Mouse (Mus musculus): Measurements from ENCODE around the gene Tac2. TPM values are rescaled to one million over a fixed set of nuclear protein-coding genes. Genes with fewer than 3 reads are reported as not detected.

Tac2 gene
- polyA plus RNA-seq, 1 experiment from 2014 or later, result 1.8 TPM

GRCm38 (mm10) chr10:127734434-127734833, 10.2 kb downstream of the Tac2 start:
- Histone ChIP-seq H3K36me3 (ENCODE audit: control insufficient read depth, insufficient read depth, low read length) (no peaks in the 10 kb centered on the region), H3K9me3 (replicated peaks; ENCODE audit: control insufficient read depth, low read length) (peaks cover 4% of the 10 kb centered on the region), H3K4me3 (replicated peaks; ENCODE audit: low read length) (no peak overlapping the region), H3K4me1 (ENCODE audit: control insufficient read depth, insufficient read depth, low read length) (peaks cover 7% of the 10 kb centered on the region; the same call in 1 of the 2 replicates), H3K27ac (ENCODE audit: low read length) (no peak overlapping the region), H3K4me2 (ENCODE audit: low read depth, low read length) (0 out of 2 replicates have a peak overlapping the region, but pooled peaks have one; percentile 5), H3K9ac (ENCODE audit: low read length) (no peak overlapping the region), H3K27me3 (ENCODE audit: control insufficient read depth, insufficient read depth, low read length) (no peaks in the 10 kb centered on the region)
- ATAC-seq (ENCODE audit: insufficient read depth, low FRiP score), result no peak
- 32% methylated on average over 5 of the region's 5 CpGs for WGBS

DNA sequence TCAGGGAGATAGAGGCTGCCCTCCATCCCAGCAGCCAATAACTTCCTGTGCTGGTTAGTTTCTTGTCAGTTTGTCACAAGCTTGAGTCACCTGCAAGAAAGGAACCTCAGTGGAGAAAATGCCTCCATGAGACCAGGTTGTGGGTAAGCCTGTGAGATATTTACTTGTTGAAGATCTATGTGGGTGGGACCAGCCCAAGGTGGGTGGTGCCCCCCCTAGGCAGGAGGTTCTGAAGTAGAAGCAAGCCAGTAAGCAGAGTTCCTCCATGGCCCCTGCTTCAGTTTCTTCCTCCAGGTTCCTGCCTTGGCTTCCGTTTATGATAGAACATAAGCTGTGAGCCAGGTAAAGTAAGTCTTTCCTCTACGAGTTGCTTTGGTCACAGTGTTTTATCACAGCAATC, 12.0 kb downstream of the Tac2 start:
- H3K9me3 ChIP-seq (replicated peaks; ENCODE audit: control insufficient read depth, low read length), result peaks cover 4% of the 10 kb centered on the region
- H3K4me2 ChIP-seq (ENCODE audit: low read depth, low read length), result no peak overlapping the region
- H3K9ac ChIP-seq (ENCODE audit: low read length), result no peak overlapping the region
- H3K27me3 ChIP-seq (ENCODE audit: control insufficient read depth, insufficient read depth, low read length), result no peaks in the 10 kb centered on the region
- no peaks in the 10 kb centered on the region for H3K36me3 ChIP-seq (ENCODE audit: control insufficient read depth, insufficient read depth, low read length)
- H3K27ac ChIP-seq (ENCODE audit: low read length), result no peak overlapping the region
- WGBS, result 70% methylated on average over 2 of the region's 2 CpGs
- H3K4me1 ChIP-seq (ENCODE audit: control insufficient read depth, insufficient read depth, low read length), result peaks cover 10% of the 10 kb centered on the region; the same call in 1 of the 2 replicates
- ATAC-seq (ENCODE audit: insufficient read depth, low FRiP score), result no peak
- H3K4me3 ChIP-seq (replicated peaks; ENCODE audit: low read length), result no peak overlapping the region

DNA sequence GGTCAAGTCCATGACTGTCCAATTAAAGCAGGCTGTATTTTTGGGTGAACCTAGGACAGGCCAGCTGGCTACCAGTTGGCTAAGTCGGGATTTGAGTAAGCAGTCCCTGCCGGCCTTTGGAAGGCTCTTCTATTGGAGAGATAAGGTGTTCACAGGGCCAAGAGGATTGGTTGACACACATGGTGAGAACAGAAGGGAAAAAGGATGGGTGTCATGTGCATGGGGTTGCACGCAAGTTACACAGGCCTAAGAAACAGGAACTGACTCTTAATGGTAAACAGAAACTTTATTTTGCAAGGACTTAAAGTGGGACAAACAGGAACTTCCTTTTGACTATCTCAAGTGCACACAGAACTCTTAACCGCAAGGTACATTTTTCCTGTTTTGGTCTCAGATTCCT, 12.6 kb downstream of the Tac2 start:
- H3K4me2 ChIP-seq (ENCODE audit: low read depth, low read length), result no peak overlapping the region
- no peak overlapping the region for H3K9ac ChIP-seq (ENCODE audit: low read length)
- WGBS, result 68% methylated on average over 4 of the region's 4 CpGs
- peaks cover 9% of the 10 kb centered on the region; the same call in 1 of the 2 replicates for H3K4me1 ChIP-seq (ENCODE audit: control insufficient read depth, insufficient read depth, low read length)
- H3K4me3 ChIP-seq (replicated peaks; ENCODE audit: low read length), result no peak overlapping the region
- no peaks in the 10 kb centered on the region for H3K27me3 ChIP-seq (ENCODE audit: control insufficient read depth, insufficient read depth, low read length)
- no peak for ATAC-seq (ENCODE audit: insufficient read depth, low FRiP score)
- 0 out of 2 replicates have a peak, but pooled peaks cover 5% of the 10 kb centered on the region for H3K36me3 ChIP-seq (ENCODE audit: control insufficient read depth, insufficient read depth, low read length)
- H3K27ac ChIP-seq (ENCODE audit: low read length), result no peak overlapping the region
- H3K9me3 ChIP-seq (replicated peaks; ENCODE audit: control insufficient read depth, low read length), result peaks cover 4% of the 10 kb centered on the region

GRCm38 (mm10) chr10:127737552-127737951, 13.3 kb downstream of the Tac2 start:
- Histone ChIP-seq H3K36me3 (ENCODE audit: control insufficient read depth, insufficient read depth, low read length) (peaks cover 10% of the 10 kb centered on the region; the same call in 1 of the 2 replicates), H3K4me3 (replicated peaks; ENCODE audit: low read length) (no peak overlapping the region), H3K4me2 (ENCODE audit: low read depth, low read length) (no peak overlapping the region), H3K4me1 (ENCODE audit: control insufficient read depth, insufficient read depth, low read length) (peaks cover 9% of the 10 kb centered on the region; the same call in 1 of the 2 replicates), H3K9me3 (replicated peaks; ENCODE audit: control insufficient read depth, low read length) (peaks cover 4% of the 10 kb centered on the region), H3K27ac (ENCODE audit: low read length) (0 out of 2 replicates have a peak overlapping the region, but pooled peaks have one; percentile 3), H3K27me3 (ENCODE audit: control insufficient read depth, insufficient read depth, low read length) (no peaks in the 10 kb centered on the region), H3K9ac (ENCODE audit: low read length) (no peak overlapping the region)
- ATAC-seq (ENCODE audit: insufficient read depth, low FRiP score), result no peak
- 32% methylated on average over 2 of the region's 2 CpGs for WGBS

DNA sequence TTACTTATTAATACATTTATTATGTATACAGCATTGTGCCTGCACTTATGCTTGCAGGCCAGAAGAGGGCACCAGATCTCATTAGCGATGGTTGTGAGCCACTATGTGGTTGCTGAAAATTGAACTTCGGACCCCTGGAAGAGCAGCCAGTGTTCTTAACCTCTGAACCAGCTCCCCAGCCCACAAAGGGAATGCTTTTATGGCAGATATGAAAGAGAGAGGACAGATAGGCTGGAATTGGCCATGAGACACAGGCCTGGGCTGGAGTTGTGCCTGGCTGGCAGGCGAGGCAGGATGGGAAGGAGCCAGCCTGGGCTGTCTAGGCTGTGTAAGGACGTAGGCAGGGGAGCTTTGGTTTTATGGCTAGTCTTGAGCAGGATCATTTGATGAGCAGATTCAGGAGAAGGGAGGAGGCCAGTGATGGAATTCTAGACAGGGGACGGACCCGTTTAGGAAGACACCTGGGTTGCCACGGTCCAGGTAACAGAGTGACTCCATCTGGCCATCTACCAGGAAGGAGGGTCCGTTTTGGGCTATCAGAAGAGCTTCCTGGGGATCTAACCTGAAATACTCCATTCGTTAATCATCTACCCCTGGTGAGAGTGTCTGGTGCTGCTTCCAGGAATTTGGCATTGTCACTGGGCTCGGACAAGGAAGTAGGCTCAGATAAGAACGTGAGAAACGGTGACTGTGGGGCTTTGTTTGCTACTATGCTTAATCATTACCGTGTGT, 14.0 kb downstream of the Tac2 start:
- no peak; the same call in 1 of the 2 replicates for ATAC-seq (ENCODE audit: insufficient read depth, low FRiP score)
- H3K4me1 ChIP-seq (ENCODE audit: control insufficient read depth, insufficient read depth, low read length), result peaks cover 9% of the 10 kb centered on the region; the same call in 1 of the 2 replicates
- H3K27me3 ChIP-seq (ENCODE audit: control insufficient read depth, insufficient read depth, low read length), result no peaks in the 10 kb centered on the region
- H3K4me2 ChIP-seq (ENCODE audit: low read depth, low read length), result peak overlapping the region; percentile 61
- peaks cover 4% of the 10 kb centered on the region for H3K9me3 ChIP-seq (replicated peaks; ENCODE audit: control insufficient read depth, low read length)
- WGBS, result 35% methylated on average over 13 of the region's 13 CpGs
- no peak overlapping the region for H3K27ac ChIP-seq (ENCODE audit: low read length)
- H3K4me3 ChIP-seq (replicated peaks; ENCODE audit: low read length), result no peak overlapping the region; the same call in 1 of the 2 replicates
- H3K36me3 ChIP-seq (ENCODE audit: control insufficient read depth, insufficient read depth, low read length), result peaks cover 18% of the 10 kb centered on the region
- H3K9ac ChIP-seq (ENCODE audit: low read length), result no peak overlapping the region

DNA sequence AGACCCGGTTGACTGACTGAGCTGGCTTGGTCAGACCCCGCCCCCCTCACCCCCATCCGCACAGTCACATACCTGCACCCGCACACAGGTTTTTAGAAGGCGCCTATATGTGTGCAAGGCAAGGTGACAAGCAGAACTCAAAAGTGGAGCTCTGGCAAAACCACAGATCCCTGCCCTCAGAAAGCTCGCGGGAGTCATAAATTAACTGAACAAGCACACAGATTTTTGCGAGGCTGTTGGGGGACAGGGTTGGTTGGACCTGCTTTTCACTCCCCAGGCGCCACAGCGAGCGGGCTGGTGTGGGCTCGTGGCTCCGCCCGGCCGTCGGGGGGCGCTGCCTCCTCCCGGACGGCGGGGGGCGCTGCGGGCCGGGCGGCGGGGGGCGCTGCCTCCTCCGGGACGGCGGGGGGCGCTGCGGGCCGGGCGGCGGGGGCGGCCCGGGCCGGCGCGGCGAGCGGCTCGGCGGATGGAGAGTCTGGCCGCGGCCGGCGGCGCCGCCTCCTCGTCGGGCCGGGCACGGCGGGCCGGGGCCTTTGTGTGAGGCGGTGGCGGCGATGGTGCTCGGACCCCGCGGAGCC, 14.9 kb downstream of the Tac2 start, which contains the start of gene Zbtb39:
Gene Zbtb39, plus strand, starts transcription at position 456 of the 578 bp plus-strand sequence.
- H3K27ac ChIP-seq (ENCODE audit: low read length), result peak within 1 kb of the TSS; percentile 58
- peaks cover 9% of the 10 kb centered on the region; the same call in 1 of the 2 replicates for H3K4me1 ChIP-seq (ENCODE audit: control insufficient read depth, insufficient read depth, low read length)
- under 1% methylated on average over 42 of the region's 61 CpGs for WGBS
- H3K4me3 ChIP-seq (replicated peaks; ENCODE audit: low read length), result peak within 1 kb of the TSS; percentile 79
- peak; percentile 85 for ATAC-seq (ENCODE audit: insufficient read depth, low FRiP score)
- H3K4me2 ChIP-seq (ENCODE audit: low read depth, low read length), result peak within 1 kb of the TSS; percentile 79
- H3K27me3 ChIP-seq (ENCODE audit: control insufficient read depth, insufficient read depth, low read length), result no peaks in the 10 kb centered on the region
- H3K9ac ChIP-seq (ENCODE audit: low read length), result peak within 1 kb of the TSS; percentile 93
- peaks cover 27% of the 10 kb centered on the region for H3K36me3 ChIP-seq (ENCODE audit: control insufficient read depth, insufficient read depth, low read length)
- peaks cover 4% of the 10 kb centered on the region for H3K9me3 ChIP-seq (replicated peaks; ENCODE audit: control insufficient read depth, low read length)

DNA sequence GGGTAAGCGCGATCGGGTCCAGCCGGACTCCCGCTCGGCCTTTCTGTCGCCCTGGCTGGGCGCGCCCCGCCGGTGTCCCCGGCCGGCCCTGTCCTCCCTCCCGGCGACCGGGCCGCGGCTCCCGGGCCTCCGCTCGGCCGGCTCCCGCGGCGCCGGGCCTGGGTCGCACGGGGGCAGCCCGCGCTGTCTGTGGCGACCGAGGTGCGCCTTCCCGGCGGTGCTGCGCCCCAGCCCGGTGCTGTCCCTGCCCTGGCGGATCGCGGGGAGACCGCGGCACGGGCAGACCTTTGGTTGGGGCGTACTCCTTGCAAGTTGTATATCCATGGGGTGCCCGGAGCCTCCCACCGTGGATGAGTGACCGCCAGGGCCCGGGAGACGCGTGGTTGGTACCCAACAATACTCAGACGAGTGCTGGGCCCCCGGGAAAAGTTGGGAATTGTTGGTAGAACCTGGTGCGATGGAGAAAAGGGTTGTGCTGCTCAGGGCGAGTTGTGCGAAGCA, 15.4 kb downstream of the Tac2 start:
- H3K27ac ChIP-seq (ENCODE audit: low read length), result peak overlapping the region; percentile 58; the same call in 1 of the 2 replicates
- H3K27me3 ChIP-seq (ENCODE audit: control insufficient read depth, insufficient read depth, low read length), result no peaks in the 10 kb centered on the region
- WGBS, result under 1% methylated on average over 54 of the region's 55 CpGs
- peaks cover 4% of the 10 kb centered on the region for H3K9me3 ChIP-seq (replicated peaks; ENCODE audit: control insufficient read depth, low read length)
- peak overlapping the region; percentile 93 for H3K9ac ChIP-seq (ENCODE audit: low read length)
- ATAC-seq (ENCODE audit: insufficient read depth, low FRiP score), result peak; percentile 49
- peak overlapping the region; percentile 79 for H3K4me2 ChIP-seq (ENCODE audit: low read depth, low read length)
- peak overlapping the region; percentile 79 for H3K4me3 ChIP-seq (replicated peaks; ENCODE audit: low read length)
- peaks cover 9% of the 10 kb centered on the region; the same call in 1 of the 2 replicates for H3K4me1 ChIP-seq (ENCODE audit: control insufficient read depth, insufficient read depth, low read length)
- H3K36me3 ChIP-seq (ENCODE audit: control insufficient read depth, insufficient read depth, low read length), result peaks cover 30% of the 10 kb centered on the region

DNA sequence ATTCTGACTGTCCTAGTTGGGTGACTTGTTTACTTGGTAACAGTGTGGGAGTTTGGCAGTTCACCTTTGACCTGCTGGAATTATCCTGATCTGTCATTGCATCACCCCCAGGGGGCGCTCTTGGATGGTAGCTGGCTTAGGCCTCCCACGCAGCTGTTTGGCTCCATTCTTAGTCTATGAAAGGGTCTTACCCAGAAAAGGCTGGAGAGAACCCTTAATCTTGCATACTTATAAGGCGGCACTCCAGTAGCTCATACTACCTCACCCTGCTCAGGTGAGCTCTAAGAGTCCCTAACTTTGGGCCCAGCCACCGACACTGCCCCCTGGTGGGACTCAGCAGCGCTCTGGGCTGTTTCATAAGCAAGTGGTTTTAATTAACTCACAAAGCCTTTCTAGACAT, 20.4 kb downstream of the Tac2 start:
- Histone ChIP-seq H3K9me3 (replicated peaks; ENCODE audit: control insufficient read depth, low read length) (no peaks in the 10 kb centered on the region), H3K9ac (ENCODE audit: low read length) (no peak overlapping the region), H3K4me3 (replicated peaks; ENCODE audit: low read length) (no peak overlapping the region), H3K27ac (ENCODE audit: low read length) (no peak overlapping the region), H3K4me2 (ENCODE audit: low read depth, low read length) (no peak overlapping the region), H3K4me1 (ENCODE audit: control insufficient read depth, insufficient read depth, low read length) (peaks cover 15% of the 10 kb centered on the region), H3K27me3 (ENCODE audit: control insufficient read depth, insufficient read depth, low read length) (no peaks in the 10 kb centered on the region), H3K36me3 (ENCODE audit: control insufficient read depth, insufficient read depth, low read length) (peaks cover 30% of the 10 kb centered on the region)
- ATAC-seq (ENCODE audit: insufficient read depth, low FRiP score), result no peak
- 66% methylated on average over 5 of the region's 5 CpGs for WGBS

DNA sequence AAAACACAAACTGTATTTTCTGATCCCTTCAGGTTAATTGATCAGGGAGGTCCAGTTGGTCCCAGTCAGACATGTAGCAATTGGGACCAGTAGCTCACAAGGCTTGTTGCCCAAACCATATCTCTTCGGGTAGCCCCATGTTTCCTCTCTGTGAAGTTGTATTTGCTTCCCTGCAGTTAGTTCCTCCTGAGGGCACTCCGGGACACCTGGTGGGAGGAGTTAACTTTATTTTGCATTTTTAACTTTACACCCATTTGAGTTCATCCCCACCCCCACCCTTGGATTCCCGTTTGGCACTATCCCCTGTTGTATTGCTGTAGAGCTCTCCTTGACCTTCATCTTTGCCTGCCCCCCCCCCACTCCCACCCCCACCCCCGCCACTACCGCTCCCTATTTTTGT, 21.6 kb downstream of the Tac2 start:
- Histone ChIP-seq H3K9me3 (replicated peaks; ENCODE audit: control insufficient read depth, low read length) (no peaks in the 10 kb centered on the region), H3K4me3 (replicated peaks; ENCODE audit: low read length) (no peak overlapping the region), H3K4me2 (ENCODE audit: low read depth, low read length) (no peak overlapping the region), H3K9ac (ENCODE audit: low read length) (no peak overlapping the region), H3K27me3 (ENCODE audit: control insufficient read depth, insufficient read depth, low read length) (no peaks in the 10 kb centered on the region), H3K4me1 (ENCODE audit: control insufficient read depth, insufficient read depth, low read length) (peaks cover 10% of the 10 kb centered on the region), H3K36me3 (ENCODE audit: control insufficient read depth, insufficient read depth, low read length) (peaks cover 30% of the 10 kb centered on the region), H3K27ac (ENCODE audit: low read length) (no peak overlapping the region)
- 70% methylated on average over 5 of the region's 5 CpGs for WGBS
- ATAC-seq (ENCODE audit: insufficient read depth, low FRiP score), result no peak
